Mouse (Mus musculus): ENCODE results near the gene Arid3c. TPM values are rescaled to one million over a fixed set of nuclear protein-coding genes. Genes with fewer than 3 reads are reported as not detected.
A peak's percentile ranks its signal among the peaks of the same experiment; 100 is the strongest.

Arid3c gene
- total and polyA plus RNA-seq, 3 experiments = not detected

GRCm38 (mm10) chr4:41738256-41738603 is 7.3 kb upstream of the Arid3c start:
- Histone ChIP-seq H3K27ac (no peak overlapping the region), H3K4me3 (no peak overlapping the region), H3K36me3 (ENCODE audit: control insufficient read depth, insufficient read depth, low read length) (no peaks in the 10 kb centered on the region), H3K4me1 (ENCODE audit: control insufficient read depth, insufficient read depth, low read length) (peaks cover 5% of the 10 kb centered on the region), H3K27me3 (ENCODE audit: control insufficient read depth, insufficient read depth, low read length) (no peaks in the 10 kb centered on the region; the same call in 1 of the 2 replicates), H3K9ac (ENCODE audit: low read depth, low read length) (no peak overlapping the region), H3K79me2 (replicated peaks; ENCODE audit: control insufficient read depth, insufficient read depth, low read length) (no peaks in the 10 kb centered on the region)
- intact Hi-C loops (cut with DNase I) = no loop called here
- no peak for DNase-seq
- no peak for TF ChIP-seq POLR2A (IDR thresholded peaks at IDR 0.05; ENCODE audit: insufficient read depth, low read depth, low read length)
- TF ChIP-seq CTCF (IDR thresholded peaks at IDR 0.05) = no peak
- no peak for TF ChIP-seq EP300 (IDR thresholded peaks at IDR 0.05; ENCODE audit: insufficient read depth, low read depth, low read length)
- WGBS = 80% methylated on average over 1 of the region's 1 CpGs

GRCm38 (mm10) chr4:41737602-41738255 is 6.8 kb upstream of the Arid3c start:
- Histone ChIP-seq H3K4me1 (ENCODE audit: control insufficient read depth, insufficient read depth, low read length) (peaks cover 5% of the 10 kb centered on the region), H3K9ac (ENCODE audit: low read depth, low read length) (no peak overlapping the region), H3K27me3 (ENCODE audit: control insufficient read depth, insufficient read depth, low read length) (peaks cover 1% of the 10 kb centered on the region), H3K27ac (no peak overlapping the region), H3K36me3 (ENCODE audit: control insufficient read depth, insufficient read depth, low read length) (no peaks in the 10 kb centered on the region), H3K4me3 (no peak overlapping the region), H3K79me2 (replicated peaks; ENCODE audit: control insufficient read depth, insufficient read depth, low read length) (no peaks in the 10 kb centered on the region)
- DNase-seq = peak; percentile 77 to 78
- TF ChIP-seq EP300 (IDR thresholded peaks at IDR 0.05; ENCODE audit: insufficient read depth, low read depth, low read length) = peak; percentile 88
- TF ChIP-seq CTCF (IDR thresholded peaks at IDR 0.05) = peak; percentile 88
- TF ChIP-seq POLR2A (IDR thresholded peaks at IDR 0.05; ENCODE audit: insufficient read depth, low read depth, low read length) = no peak
- 22% methylated on average over 8 of the region's 8 CpGs for WGBS
- intact Hi-C loops (cut with DNase I) = loop anchor here (1.0 to 2.0 kb wide), 2 partner anchors 15 to 23 kb away; partner anchors contain the start of gene Dctn3

GRCm38 (mm10) chr4:41726826-41727621 is 3.9 kb downstream of the Arid3c start:
- no peak for DNase-seq
- Histone ChIP-seq H3K79me2 (replicated peaks; ENCODE audit: control insufficient read depth, insufficient read depth, low read length) (no peaks in the 10 kb centered on the region), H3K27me3 (ENCODE audit: control insufficient read depth, insufficient read depth, low read length) (peaks cover 11% of the 10 kb centered on the region), H3K9ac (ENCODE audit: low read depth, low read length) (no peak overlapping the region), H3K4me3 (no peak overlapping the region), H3K27ac (no peak overlapping the region), H3K36me3 (ENCODE audit: control insufficient read depth, insufficient read depth, low read length) (no peaks in the 10 kb centered on the region; the same call in 1 of the 2 replicates), H3K4me1 (ENCODE audit: control insufficient read depth, insufficient read depth, low read length) (peaks cover 3% of the 10 kb centered on the region)
- no peak for TF ChIP-seq POLR2A (IDR thresholded peaks at IDR 0.05; ENCODE audit: insufficient read depth, low read depth, low read length)
- TF ChIP-seq EP300 (IDR thresholded peaks at IDR 0.05; ENCODE audit: insufficient read depth, low read depth, low read length) = no peak
- no peak for TF ChIP-seq CTCF (IDR thresholded peaks at IDR 0.05)
- 22% methylated on average over 20 of the region's 20 CpGs for WGBS
- intact Hi-C loops (cut with DNase I) = no loop called here

- intact Hi-C loops (cut with DNase I) = loop anchor here (2.0 kb wide), 1 partner anchor 14 kb away; no protein-coding TSS in a partner anchor
- under 1% methylated on average over 27 of the region's 27 CpGs for WGBS
- Histone ChIP-seq H3K27me3 (ENCODE audit: control insufficient read depth, insufficient read depth, low read length) (peaks cover 6% of the 10 kb centered on the region), H3K79me2 (replicated peaks; ENCODE audit: control insufficient read depth, insufficient read depth, low read length) (no peaks in the 10 kb centered on the region), H3K4me3 (peak within 1 kb of the TSS; percentile 95), H3K36me3 (ENCODE audit: control insufficient read depth, insufficient read depth, low read length) (no peaks in the 10 kb centered on the region; the same call in 1 of the 2 replicates), H3K9ac (ENCODE audit: low read depth, low read length) (peak within 1 kb of the TSS; percentile 94), H3K4me1 (ENCODE audit: control insufficient read depth, insufficient read depth, low read length) (peaks cover 4% of the 10 kb centered on the region), H3K27ac (peak within 1 kb of the TSS; percentile 47)
- TF ChIP-seq EP300 (IDR thresholded peaks at IDR 0.05; ENCODE audit: insufficient read depth, low read depth, low read length) (no peak), POLR2A (IDR thresholded peaks at IDR 0.05; ENCODE audit: insufficient read depth, low read depth, low read length) (peak; percentile 92)
- peak; percentile 85 to 91 for DNase-seq
These were observed 8.0 kb downstream of the Arid3c start, which contains the start of gene Dctn3 for GRCm38 (mm10) chr4:41722918-41723351. TSS of gene Dctn3 (minus strand) at chr4:41723170.

- Histone ChIP-seq H3K27me3 (ENCODE audit: control insufficient read depth, insufficient read depth, low read length) (no peaks in the 10 kb centered on the region), H3K9ac (ENCODE audit: low read depth, low read length) (no peak overlapping the region), H3K27ac (no peak overlapping the region), H3K4me3 (no peak overlapping the region), H3K4me1 (ENCODE audit: control insufficient read depth, insufficient read depth, low read length) (peaks cover 5% of the 10 kb centered on the region), H3K36me3 (ENCODE audit: control insufficient read depth, insufficient read depth, low read length) (no peaks in the 10 kb centered on the region), H3K79me2 (replicated peaks; ENCODE audit: control insufficient read depth, insufficient read depth, low read length) (no peaks in the 10 kb centered on the region)
- 69% methylated on average over 6 of the region's 6 CpGs for WGBS
- TF ChIP-seq POLR2A (IDR thresholded peaks at IDR 0.05; ENCODE audit: insufficient read depth, low read depth, low read length) (no peak), CTCF (IDR thresholded peaks at IDR 0.05) (no peak), EP300 (IDR thresholded peaks at IDR 0.05; ENCODE audit: insufficient read depth, low read depth, low read length) (no peak)
- DNase-seq = no peak
- intact Hi-C loops (cut with DNase I) = no loop called here
These were observed 14.1 kb downstream of the Arid3c start for GRCm38 (mm10) chr4:41716834-41717233.

Data from heart, adult 2 months (tissue).